Mouse (Mus musculus) retina, embryonic 14.5 days (tissue): ENCODE measurements around the gene Fmo6.

ENCODE experiments used
- DNase-seq: peaks from one replicate; pipeline ENCODE4 v3.0.0-alpha.2; 2015; ENCODE audit warnings: low spot score

Fmo6 gene

GRCm38 (mm10) chr1:162937415-162937814 is at the start of gene Fmo6:
Fmo6 (minus strand) TSS chr1:162937515.
- no peak for DNase-seq

DNA sequence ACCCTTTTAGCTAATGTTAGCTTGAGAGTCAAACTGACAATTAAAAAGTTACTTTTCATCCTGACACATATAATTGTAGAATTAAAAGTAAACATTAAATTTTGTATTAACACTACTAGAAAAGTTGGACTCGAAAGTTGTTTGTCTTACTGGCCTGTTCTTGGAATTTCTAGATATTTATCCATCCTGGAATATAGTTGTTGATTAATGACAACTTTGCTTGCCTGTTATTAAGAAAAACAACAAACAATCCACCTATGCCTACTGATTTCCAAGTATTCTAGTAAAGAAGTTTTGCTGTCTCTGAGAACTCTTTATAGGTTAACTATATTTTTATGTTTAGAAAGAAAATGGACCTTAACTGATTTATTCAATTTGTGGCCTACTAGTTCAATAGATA is 49.5 kb upstream of the Fmo6 start:
- no peak for DNase-seq

GRCm38 (mm10) chr1:162986121-162986748 is 48.9 kb upstream of the Fmo6 start:
- DNase-seq: no peak

- no peak for DNase-seq
Observed at GRCm38 (mm10) chr1:162984428-162984827, 47.1 kb upstream of the Fmo6 start, which contains the start of gene Fmo3. Fmo3 (minus strand) TSS chr1:162984528.

DNA sequence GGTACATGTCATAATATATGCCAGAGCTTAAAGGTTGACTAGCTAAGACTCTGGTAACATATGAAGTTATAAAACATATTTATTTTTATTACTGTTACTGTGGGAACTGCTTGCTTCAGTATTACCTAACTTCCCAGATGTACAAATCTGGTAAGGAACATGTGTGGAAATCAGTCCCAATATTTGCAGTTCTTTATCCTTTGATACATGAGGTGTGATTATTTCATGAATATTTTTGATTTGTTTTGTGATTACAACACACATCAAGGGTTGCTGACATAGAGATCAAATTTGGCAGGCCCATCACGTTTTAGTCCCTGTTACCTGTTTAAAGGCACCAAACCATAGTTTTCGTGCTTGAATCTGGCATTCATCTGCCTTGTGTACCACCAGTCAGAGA is 26.2 kb upstream of the Fmo6 start:
- DNase-seq: no peak

GRCm38 (mm10) chr1:162957422-162957821 is 20.1 kb upstream of the Fmo6 start:
- no peak for DNase-seq

- no peak for DNase-seq
Observed at GRCm38 (mm10) chr1:162953079-162953478, 15.8 kb upstream of the Fmo6 start.

GRCm38 (mm10) chr1:162949763-162950162 is 12.4 kb upstream of the Fmo6 start:
- no peak for DNase-seq

GRCm38 (mm10) chr1:162947934-162948333 is 10.6 kb upstream of the Fmo6 start:
- DNase-seq: no peak

DNA sequence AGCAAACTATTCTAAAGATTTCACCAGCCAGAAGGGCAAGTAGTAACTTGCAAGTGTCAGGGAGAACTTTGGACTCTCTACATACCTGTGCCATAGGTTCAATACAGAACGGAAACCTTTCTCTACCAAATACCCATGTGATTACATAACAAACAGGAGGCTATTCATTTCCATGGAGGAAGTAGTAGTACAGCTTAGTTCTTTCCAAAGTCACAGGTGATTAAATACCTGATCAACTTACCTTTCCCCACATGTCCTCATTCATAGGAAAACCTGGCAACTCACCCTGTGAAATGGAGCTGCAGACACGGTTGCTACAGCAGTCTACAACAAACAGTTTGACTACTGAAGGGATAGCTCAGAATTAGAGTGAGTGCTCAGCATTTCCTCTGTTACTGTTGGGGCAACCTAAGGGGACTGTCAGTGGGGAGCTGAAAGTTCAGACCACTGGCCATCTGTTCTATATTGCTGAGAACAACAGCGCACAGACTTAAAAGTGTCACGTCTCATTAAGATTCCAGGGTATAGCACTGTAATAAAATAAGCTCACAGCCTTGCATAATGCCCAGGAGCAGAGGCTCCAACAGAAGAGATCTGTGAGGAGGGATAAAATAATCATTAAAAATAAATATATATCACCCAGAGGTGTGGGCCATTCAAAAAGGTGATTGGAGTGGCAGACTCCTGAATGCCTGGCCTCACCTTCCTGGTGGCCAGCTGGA is 9.7 kb upstream of the Fmo6 start:
- DNase-seq: peak; percentile 9

DNA sequence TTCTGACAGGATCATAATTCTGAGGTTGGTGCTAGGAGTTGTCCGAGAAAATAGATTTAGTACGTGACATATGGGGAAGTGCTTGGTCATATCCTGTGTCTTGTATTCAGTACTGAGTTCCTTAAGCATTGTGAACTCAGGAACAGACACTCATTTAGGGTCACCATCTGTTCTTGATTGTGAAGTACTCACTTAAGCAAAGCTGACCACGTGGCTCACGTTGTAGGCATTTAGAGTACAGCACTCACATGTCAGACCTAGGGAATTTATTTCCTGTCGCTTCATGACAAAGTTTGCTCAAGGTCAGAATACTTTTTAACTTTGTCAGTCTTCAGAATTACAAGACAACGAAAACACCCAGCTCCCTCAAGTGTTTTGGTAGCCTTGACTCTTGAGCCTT is 6.4 kb upstream of the Fmo6 start:
- DNase-seq: no peak

DNA sequence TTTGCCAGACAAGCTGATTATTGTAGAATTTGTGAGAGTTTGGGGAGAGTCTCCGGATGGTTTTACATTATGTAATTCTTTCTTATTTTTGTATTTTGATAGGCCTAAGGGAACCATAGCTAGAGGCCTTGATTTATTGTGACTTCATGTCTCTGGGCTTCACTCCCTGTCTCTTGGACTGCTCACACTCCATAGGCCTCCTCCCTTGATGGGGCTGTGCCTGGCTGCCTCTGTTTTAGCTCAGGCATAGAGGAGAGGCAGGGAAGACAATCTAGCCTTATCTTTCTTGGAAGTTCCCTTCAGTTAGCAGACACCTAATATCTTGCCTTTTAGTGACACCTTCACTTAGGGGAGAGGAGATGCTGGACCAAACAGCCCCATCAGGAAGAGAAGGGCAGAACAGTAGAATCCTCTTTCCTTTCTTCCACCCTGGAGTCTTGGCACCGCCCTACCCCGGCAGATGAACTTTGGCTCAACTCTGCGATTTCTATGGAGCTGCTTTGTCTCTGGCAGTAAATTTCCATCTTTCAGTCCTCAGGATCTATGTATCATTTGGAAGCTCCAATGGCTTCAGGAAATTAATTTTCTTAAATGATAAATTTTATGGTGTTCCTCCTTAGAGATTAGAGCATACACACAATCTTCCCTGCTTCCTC is 1.5 kb upstream of the Fmo6 start:
- DNase-seq: no peak

- DNase-seq: no peak
Observed at GRCm38 (mm10) chr1:162937970-162938695, 818 bp upstream of the Fmo6 start.

- DNase-seq: no peak
Observed at GRCm38 (mm10) chr1:162934374-162935012, 2.8 kb downstream of the Fmo6 start.

GRCm38 (mm10) chr1:162932386-162932785 is 4.9 kb downstream of the Fmo6 start:
- DNase-seq: no peak

DNA sequence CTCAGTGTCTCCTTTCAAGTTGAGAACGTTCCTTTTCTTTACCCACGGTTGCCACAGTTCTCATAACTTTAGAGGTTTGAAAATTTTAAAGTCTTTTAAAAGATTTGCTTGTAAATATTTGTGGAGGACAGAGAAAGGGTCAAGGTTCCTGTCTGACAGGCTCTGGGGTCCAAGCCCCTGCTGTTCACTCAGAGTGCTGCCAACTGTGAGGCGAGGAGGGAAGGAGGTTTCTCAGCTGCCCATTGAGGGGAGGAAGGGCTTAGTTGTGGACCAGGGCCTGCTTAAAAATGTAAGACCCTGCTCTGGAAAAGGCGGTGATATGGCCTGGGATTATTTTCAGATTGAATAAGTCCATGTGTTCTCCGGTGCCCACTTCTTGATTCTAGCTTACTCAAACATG is 5.4 kb downstream of the Fmo6 start:
- no peak for DNase-seq

DNA sequence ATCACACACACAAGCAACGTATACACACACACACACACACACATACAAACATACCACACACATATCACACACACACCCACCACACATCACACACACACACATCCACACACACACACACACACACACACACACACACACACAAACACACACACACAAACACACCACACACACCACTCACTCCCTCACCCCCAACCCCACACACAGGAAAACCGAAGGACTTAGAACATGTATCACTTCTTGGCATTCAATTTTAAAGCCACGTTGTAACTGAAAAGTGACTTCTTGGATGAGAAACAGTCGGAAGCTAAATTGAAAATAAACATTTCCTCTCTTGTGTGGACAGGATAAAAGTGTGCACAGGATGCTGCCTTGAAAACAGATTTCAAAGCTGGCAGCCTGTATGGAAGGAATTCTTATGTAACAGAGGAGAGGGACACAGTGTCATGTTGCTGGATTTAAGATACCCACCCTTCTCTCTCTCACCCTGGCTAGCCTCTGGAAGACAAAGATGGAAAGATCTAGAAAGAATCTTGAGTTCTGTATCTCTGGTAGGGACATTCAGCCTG is 5.9 kb downstream of the Fmo6 start:
- no peak for DNase-seq

DNA sequence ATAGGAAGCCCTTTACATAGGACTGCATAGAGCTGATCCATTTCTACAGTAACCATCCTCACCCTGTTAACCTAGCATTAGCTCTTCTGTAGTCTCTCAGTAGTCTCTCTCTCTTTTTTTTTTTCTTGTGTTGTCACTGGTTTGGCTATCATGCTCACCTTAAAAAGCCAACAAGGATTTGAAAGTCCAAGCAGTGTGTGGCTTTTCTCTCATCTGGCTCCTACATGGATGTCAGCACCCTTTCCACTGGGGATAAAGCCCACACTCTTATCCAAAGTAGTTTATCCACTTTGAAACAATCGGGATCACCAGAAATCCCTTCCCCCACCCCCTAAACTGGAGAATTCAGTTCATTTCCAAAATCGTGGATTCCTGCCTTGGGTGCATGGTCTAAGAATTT is 6.7 kb downstream of the Fmo6 start:
- no peak for DNase-seq

DNA sequence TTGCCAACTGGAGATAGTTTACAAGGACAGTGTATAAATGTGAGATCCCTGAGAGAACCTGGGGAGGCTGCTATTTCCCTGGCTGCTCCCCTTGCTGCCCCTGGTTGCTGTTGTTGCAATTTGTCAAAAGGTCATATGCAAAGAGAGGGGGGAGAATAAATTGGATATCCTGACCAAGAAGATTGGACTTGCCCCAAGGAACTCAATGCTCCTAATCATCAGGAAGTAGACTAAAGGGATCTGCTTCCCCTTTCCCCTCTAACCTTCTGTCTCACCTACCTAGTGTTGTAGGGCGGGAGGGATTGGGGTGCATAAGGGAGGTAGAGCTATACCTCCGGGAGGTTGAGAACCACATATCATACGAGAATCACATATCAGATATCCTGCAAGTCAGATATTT is 8.2 kb downstream of the Fmo6 start:
- DNase-seq: no peak

- DNase-seq: no peak
Observed at GRCm38 (mm10) chr1:162925121-162925520, 12.2 kb downstream of the Fmo6 start.

DNA sequence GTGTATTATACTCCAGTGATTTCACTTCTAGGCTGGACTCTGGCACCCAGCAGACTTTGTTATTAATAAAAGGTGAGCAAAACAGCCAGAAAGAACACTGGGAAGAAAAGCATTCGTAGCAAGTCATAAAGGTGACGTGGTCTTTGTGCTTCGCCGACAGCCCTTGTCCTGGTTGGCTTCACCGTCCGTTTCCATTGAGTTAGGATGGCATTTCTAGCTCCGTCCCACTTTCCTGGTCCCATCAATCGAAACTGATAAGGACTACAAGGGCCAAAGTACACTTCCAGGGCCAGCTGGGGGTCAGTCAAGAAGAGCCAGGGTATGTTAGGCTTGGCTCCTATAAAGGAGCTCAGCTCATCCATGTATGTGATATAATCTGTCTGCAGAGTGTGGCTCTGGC is 20.7 kb downstream of the Fmo6 start:
- no peak for DNase-seq
